Mouse (Mus musculus): ENCODE results near the gene Dusp18. TPM values are rescaled to one million over a fixed set of nuclear protein-coding genes. Genes with fewer than 3 reads are reported as not detected.

The Dusp18 gene
- polyA plus RNA-seq, 1 experiment from 2014 or later: 11.5 TPM

- Histone ChIP-seq H3K4me3 (ENCODE audit: control insufficient read depth in 1 of 2, insufficient read depth in 1 of 2, low read depth in 1 of 2, low read length in 2 of 2) (peak overlapping the region in 1 of 2 experiments; percentile 57; a peak in 1 of 4 replicates), H3K27me3 (ENCODE audit: control insufficient read depth, insufficient read depth, low read length) (no peaks in the 10 kb centered on the region), H3K4me1 (ENCODE audit: control insufficient read depth in 2 of 2, insufficient read depth in 2 of 2, low read length in 2 of 2) (peaks cover 4 to 10% of the 10 kb centered on the region in 2 experiments; a peak in 2 of 4 replicates), H3K9me3 (ENCODE audit: control insufficient read depth, low read length) (no peaks in the 10 kb centered on the region), H3K4me2 (ENCODE audit: low read length) (peak overlapping the region; percentile 96), H3K9ac (ENCODE audit: low read length) (no peak overlapping the region), H3K36me3 (ENCODE audit: control insufficient read depth, insufficient read depth, low read length) (peaks cover 18% of the 10 kb centered on the region), H3K27ac (replicated peaks in 1 of 2; ENCODE audit: control insufficient read depth in 1 of 2, insufficient read depth in 1 of 2, low read depth in 2 of 2, low read length in 2 of 2) (no peak overlapping the region)
- ATAC-seq (ENCODE audit: insufficient number of reproducible peaks, insufficient read depth, low FRiP score, low read depth): no peak
- WGBS: 78% methylated on average over 6 of the region's 6 CpGs
These were observed 1.1 kb upstream of the Dusp18 start for GRCm38 (mm10) chr11:3893970-3894369.

- WGBS: 3% methylated on average over 10 of the region's 10 CpGs
- peak overlapping the region; percentile 96 for H3K4me2 ChIP-seq (ENCODE audit: low read length)
- no peaks in the 10 kb centered on the region for H3K9me3 ChIP-seq (ENCODE audit: control insufficient read depth, low read length)
- H3K4me1 ChIP-seq (ENCODE audit: control insufficient read depth in 2 of 2, insufficient read depth in 2 of 2, low read length in 2 of 2): peaks cover 7 to 16% of the 10 kb centered on the region in 2 experiments; a peak in 3 of 4 replicates
- peaks cover 20% of the 10 kb centered on the region for H3K36me3 ChIP-seq (ENCODE audit: control insufficient read depth, insufficient read depth, low read length)
- peak overlapping the region; percentile 77 for H3K9ac ChIP-seq (ENCODE audit: low read length)
- no peak for ATAC-seq (ENCODE audit: insufficient number of reproducible peaks, insufficient read depth, low FRiP score, low read depth)
- peak overlapping the region; percentile 57 to 64 for H3K4me3 ChIP-seq (ENCODE audit: control insufficient read depth in 1 of 2, insufficient read depth in 1 of 2, low read depth in 1 of 2, low read length in 2 of 2)
- no peaks in the 10 kb centered on the region for H3K27me3 ChIP-seq (ENCODE audit: control insufficient read depth, insufficient read depth, low read length)
- H3K27ac ChIP-seq (replicated peaks in 1 of 2; ENCODE audit: control insufficient read depth in 1 of 2, insufficient read depth in 1 of 2, low read depth in 2 of 2, low read length in 2 of 2): peak overlapping the region; percentile 10 to 77; a peak in 3 of 4 replicates
These were observed 418 bp downstream of the Dusp18 start for GRCm38 (mm10) chr11:3895458-3895857.

GRCm38 (mm10) chr11:3895933-3896332, 893 bp downstream of the Dusp18 start:
- no peak overlapping the region for H3K9ac ChIP-seq (ENCODE audit: low read length)
- H3K36me3 ChIP-seq (ENCODE audit: control insufficient read depth, insufficient read depth, low read length): peaks cover 20% of the 10 kb centered on the region
- 0 out of 4 replicates have a peak overlapping the region, but pooled peaks of 1 of the 2 experiments have one; percentile 6 for H3K27ac ChIP-seq (replicated peaks in 1 of 2; ENCODE audit: control insufficient read depth in 1 of 2, insufficient read depth in 1 of 2, low read depth in 2 of 2, low read length in 2 of 2)
- no peak overlapping the region for H3K4me2 ChIP-seq (ENCODE audit: low read length)
- H3K4me3 ChIP-seq (ENCODE audit: control insufficient read depth in 1 of 2, insufficient read depth in 1 of 2, low read depth in 1 of 2, low read length in 2 of 2): no peak overlapping the region
- peaks cover 7 to 16% of the 10 kb centered on the region in 2 experiments; a peak in 3 of 4 replicates for H3K4me1 ChIP-seq (ENCODE audit: control insufficient read depth in 2 of 2, insufficient read depth in 2 of 2, low read length in 2 of 2)
- no peaks in the 10 kb centered on the region for H3K27me3 ChIP-seq (ENCODE audit: control insufficient read depth, insufficient read depth, low read length)
- ATAC-seq (ENCODE audit: insufficient number of reproducible peaks, insufficient read depth, low FRiP score, low read depth): no peak
- WGBS: 81% methylated on average over 1 of the region's 1 CpGs
- H3K9me3 ChIP-seq (ENCODE audit: control insufficient read depth, low read length): no peaks in the 10 kb centered on the region

GRCm38 (mm10) chr11:3900296-3900695, 5.3 kb downstream of the Dusp18 start:
- no peak overlapping the region for H3K27ac ChIP-seq (replicated peaks in 1 of 2; ENCODE audit: control insufficient read depth in 1 of 2, insufficient read depth in 1 of 2, low read depth in 2 of 2, low read length in 2 of 2)
- 45% methylated on average over 6 of the region's 6 CpGs for WGBS
- no peak overlapping the region for H3K4me3 ChIP-seq (ENCODE audit: control insufficient read depth in 1 of 2, insufficient read depth in 1 of 2, low read depth in 1 of 2, low read length in 2 of 2)
- H3K36me3 ChIP-seq (ENCODE audit: control insufficient read depth, insufficient read depth, low read length): peaks cover 26% of the 10 kb centered on the region
- no peak overlapping the region for H3K4me2 ChIP-seq (ENCODE audit: low read length)
- no peaks in the 10 kb centered on the region for H3K27me3 ChIP-seq (ENCODE audit: control insufficient read depth, insufficient read depth, low read length)
- no peak overlapping the region for H3K9ac ChIP-seq (ENCODE audit: low read length)
- no peak for ATAC-seq (ENCODE audit: insufficient number of reproducible peaks, insufficient read depth, low FRiP score, low read depth)
- no peaks in the 10 kb centered on the region for H3K9me3 ChIP-seq (ENCODE audit: control insufficient read depth, low read length)
- H3K4me1 ChIP-seq (ENCODE audit: control insufficient read depth in 2 of 2, insufficient read depth in 2 of 2, low read length in 2 of 2): peaks cover 3 to 15% of the 10 kb centered on the region in 2 experiments; a peak in 3 of 4 replicates

GRCm38 (mm10) chr11:3902516-3902915, 7.5 kb downstream of the Dusp18 start:
- 89% methylated on average over 3 of the region's 3 CpGs for WGBS
- no peak overlapping the region for H3K4me3 ChIP-seq (ENCODE audit: control insufficient read depth in 1 of 2, insufficient read depth in 1 of 2, low read depth in 1 of 2, low read length in 2 of 2)
- H3K27me3 ChIP-seq (ENCODE audit: control insufficient read depth, insufficient read depth, low read length): no peaks in the 10 kb centered on the region

GRCm38 (mm10) chr11:3903046-3903445, 8.0 kb downstream of the Dusp18 start:
- Histone ChIP-seq H3K4me3 (ENCODE audit: control insufficient read depth in 1 of 2, insufficient read depth in 1 of 2, low read depth in 1 of 2, low read length in 2 of 2) (no peak overlapping the region), H3K27ac (replicated peaks in 1 of 2; ENCODE audit: control insufficient read depth in 1 of 2, insufficient read depth in 1 of 2, low read depth in 2 of 2, low read length in 2 of 2) (no peak overlapping the region), H3K4me2 (ENCODE audit: low read length) (no peak overlapping the region), H3K27me3 (ENCODE audit: control insufficient read depth, insufficient read depth, low read length) (no peaks in the 10 kb centered on the region), H3K9ac (ENCODE audit: low read length) (no peak overlapping the region), H3K4me1 (ENCODE audit: control insufficient read depth in 2 of 2, insufficient read depth in 2 of 2, low read length in 2 of 2) (peaks cover 3 to 6% of the 10 kb centered on the region in 2 experiments; a peak in 3 of 4 replicates), H3K36me3 (ENCODE audit: control insufficient read depth, insufficient read depth, low read length) (peaks cover 23% of the 10 kb centered on the region; the same call in 1 of the 2 replicates), H3K9me3 (ENCODE audit: control insufficient read depth, low read length) (no peaks in the 10 kb centered on the region)
- WGBS: 73% methylated on average over 5 of the region's 5 CpGs
- ATAC-seq (ENCODE audit: insufficient number of reproducible peaks, insufficient read depth, low FRiP score, low read depth): no peak

More at GRCm38 (mm10) chr11:3902516-3902915, 7.5 kb downstream of the Dusp18 start:
- H3K4me2 ChIP-seq (ENCODE audit: low read length): no peak overlapping the region
- H3K36me3 ChIP-seq (ENCODE audit: control insufficient read depth, insufficient read depth, low read length): peaks cover 26% of the 10 kb centered on the region
- H3K9ac ChIP-seq (ENCODE audit: low read length): no peak overlapping the region
- H3K27ac ChIP-seq (replicated peaks in 1 of 2; ENCODE audit: control insufficient read depth in 1 of 2, insufficient read depth in 1 of 2, low read depth in 2 of 2, low read length in 2 of 2): no peak overlapping the region
- H3K4me1 ChIP-seq (ENCODE audit: control insufficient read depth in 2 of 2, insufficient read depth in 2 of 2, low read length in 2 of 2): peaks cover 3 to 6% of the 10 kb centered on the region in 2 experiments; a peak in 3 of 4 replicates
- no peak for ATAC-seq (ENCODE audit: insufficient number of reproducible peaks, insufficient read depth, low FRiP score, low read depth)
- H3K9me3 ChIP-seq (ENCODE audit: control insufficient read depth, low read length): no peaks in the 10 kb centered on the region

GRCm38 (mm10) chr11:3904673-3905072, 9.6 kb downstream of the Dusp18 start:
- H3K36me3 ChIP-seq (ENCODE audit: control insufficient read depth, insufficient read depth, low read length): peaks cover 14% of the 10 kb centered on the region; the same call in 1 of the 2 replicates
- H3K27me3 ChIP-seq (ENCODE audit: control insufficient read depth, insufficient read depth, low read length): no peaks in the 10 kb centered on the region
- no peak overlapping the region for H3K27ac ChIP-seq (replicated peaks in 1 of 2; ENCODE audit: control insufficient read depth in 1 of 2, insufficient read depth in 1 of 2, low read depth in 2 of 2, low read length in 2 of 2)
- peaks cover 3 to 6% of the 10 kb centered on the region in 2 experiments; a peak in 3 of 4 replicates for H3K4me1 ChIP-seq (ENCODE audit: control insufficient read depth in 2 of 2, insufficient read depth in 2 of 2, low read length in 2 of 2)
- no peak overlapping the region for H3K4me2 ChIP-seq (ENCODE audit: low read length)
- no peak for ATAC-seq (ENCODE audit: insufficient number of reproducible peaks, insufficient read depth, low FRiP score, low read depth)
- WGBS: 82% methylated on average over 6 of the region's 6 CpGs
- no peak overlapping the region for H3K4me3 ChIP-seq (ENCODE audit: control insufficient read depth in 1 of 2, insufficient read depth in 1 of 2, low read depth in 1 of 2, low read length in 2 of 2)
- no peak overlapping the region for H3K9ac ChIP-seq (ENCODE audit: low read length)
- no peaks in the 10 kb centered on the region for H3K9me3 ChIP-seq (ENCODE audit: control insufficient read depth, low read length)

GRCm38 (mm10) chr11:3905446-3905845, 10.4 kb downstream of the Dusp18 start:
- WGBS: 100% methylated on average over 1 of the region's 1 CpGs
- H3K36me3 ChIP-seq (ENCODE audit: control insufficient read depth, insufficient read depth, low read length): peaks cover 14% of the 10 kb centered on the region; the same call in 1 of the 2 replicates
- H3K4me2 ChIP-seq (ENCODE audit: low read length): no peak overlapping the region
- H3K9me3 ChIP-seq (ENCODE audit: control insufficient read depth, low read length): no peaks in the 10 kb centered on the region
- peaks cover 5 to 6% of the 10 kb centered on the region in 2 experiments; a peak in 3 of 4 replicates for H3K4me1 ChIP-seq (ENCODE audit: control insufficient read depth in 2 of 2, insufficient read depth in 2 of 2, low read length in 2 of 2)
- H3K9ac ChIP-seq (ENCODE audit: low read length): no peak overlapping the region
- H3K4me3 ChIP-seq (ENCODE audit: control insufficient read depth in 1 of 2, insufficient read depth in 1 of 2, low read depth in 1 of 2, low read length in 2 of 2): no peak overlapping the region
- no peak overlapping the region for H3K27ac ChIP-seq (replicated peaks in 1 of 2; ENCODE audit: control insufficient read depth in 1 of 2, insufficient read depth in 1 of 2, low read depth in 2 of 2, low read length in 2 of 2)
- no peaks in the 10 kb centered on the region for H3K27me3 ChIP-seq (ENCODE audit: control insufficient read depth, insufficient read depth, low read length)
- ATAC-seq (ENCODE audit: insufficient number of reproducible peaks, insufficient read depth, low FRiP score, low read depth): no peak
